Mouse (Mus musculus): ENCODE measurements around the gene Suds3. TPM values are rescaled to one million over a fixed set of nuclear protein-coding genes. Genes with fewer than 3 reads are reported as not detected.

The Suds3 gene
- polyA plus RNA-seq, 1 experiment from 2014 or later: 76.9 TPM

GRCm38 (mm10) chr5:117113330-117113729 is 2.6 kb downstream of the Suds3 start:
- H3K79me2 ChIP-seq (ENCODE audit: inconsistent target): peaks cover 39% of the 10 kb centered on the region
- H3K27ac ChIP-seq: no peak overlapping the region
- peaks cover 38% of the 10 kb centered on the region for H3K36me3 ChIP-seq (ENCODE audit: inconsistent target)
- no peak overlapping the region for H3K4me3 ChIP-seq (ENCODE audit: inconsistent target)
- WGBS (ENCODE audit: missing documents): 94% methylated on average over 7 of the region's 7 CpGs

GRCm38 (mm10) chr5:117111774-117112112 is 4.2 kb downstream of the Suds3 start:
- peaks cover 54% of the 10 kb centered on the region for H3K36me3 ChIP-seq (ENCODE audit: inconsistent target)
- H3K27ac ChIP-seq: no peak overlapping the region
- peaks cover 39% of the 10 kb centered on the region for H3K79me2 ChIP-seq (ENCODE audit: inconsistent target)
- no peak overlapping the region for H3K4me3 ChIP-seq (ENCODE audit: inconsistent target)
- 96% methylated on average over 7 of the region's 7 CpGs for WGBS (ENCODE audit: missing documents)

- WGBS (ENCODE audit: missing documents): 91% methylated on average over 16 of the region's 16 CpGs
- peaks cover 39% of the 10 kb centered on the region for H3K79me2 ChIP-seq (ENCODE audit: inconsistent target)
- H3K27ac ChIP-seq: no peak overlapping the region
- H3K36me3 ChIP-seq (ENCODE audit: inconsistent target): peaks cover 59% of the 10 kb centered on the region
- H3K4me3 ChIP-seq (ENCODE audit: inconsistent target): no peak overlapping the region
These were observed 4.7 kb downstream of the Suds3 start for GRCm38 (mm10) chr5:117111064-117111773.

- H3K27ac ChIP-seq: no peak overlapping the region
- H3K4me3 ChIP-seq (ENCODE audit: inconsistent target): no peak overlapping the region
- 90% methylated on average over 8 of the region's 8 CpGs for WGBS (ENCODE audit: missing documents)
- H3K36me3 ChIP-seq (ENCODE audit: inconsistent target): peaks cover 76% of the 10 kb centered on the region
- H3K79me2 ChIP-seq (ENCODE audit: inconsistent target): peaks cover 29% of the 10 kb centered on the region
These were observed 6.4 kb downstream of the Suds3 start for GRCm38 (mm10) chr5:117109522-117109921.

GRCm38 (mm10) chr5:117108731-117109130 is 7.2 kb downstream of the Suds3 start:
- Histone ChIP-seq H3K4me3 (ENCODE audit: inconsistent target) (no peak overlapping the region), H3K79me2 (ENCODE audit: inconsistent target) (peaks cover 22% of the 10 kb centered on the region), H3K27ac (no peak overlapping the region), H3K36me3 (ENCODE audit: inconsistent target) (peaks cover 84% of the 10 kb centered on the region)
- 97% methylated on average over 13 of the region's 13 CpGs for WGBS (ENCODE audit: missing documents)

- 94% methylated on average over 11 of the region's 13 CpGs for WGBS (ENCODE audit: missing documents)
- Histone ChIP-seq H3K79me2 (ENCODE audit: inconsistent target) (peaks cover 17% of the 10 kb centered on the region; the same call in 1 of the 2 replicates), H3K36me3 (ENCODE audit: inconsistent target) (peaks cover 87% of the 10 kb centered on the region), H3K27ac (no peak overlapping the region), H3K4me3 (ENCODE audit: inconsistent target) (no peak overlapping the region)
These were observed 7.6 kb downstream of the Suds3 start for GRCm38 (mm10) chr5:117108292-117108691.

- peaks cover 89% of the 10 kb centered on the region for H3K36me3 ChIP-seq (ENCODE audit: inconsistent target)
- WGBS (ENCODE audit: missing documents): 94% methylated on average over 8 of the region's 9 CpGs
- H3K27ac ChIP-seq: no peak overlapping the region
- H3K4me3 ChIP-seq (ENCODE audit: inconsistent target): no peak overlapping the region
- H3K79me2 ChIP-seq (ENCODE audit: inconsistent target): no peaks in the 10 kb centered on the region; the same call in 1 of the 2 replicates
These were observed 10.2 kb downstream of the Suds3 start for GRCm38 (mm10) chr5:117105761-117106160.

GRCm38 (mm10) chr5:117104329-117104728 is 11.6 kb downstream of the Suds3 start:
- WGBS (ENCODE audit: missing documents): 97% methylated on average over 11 of the region's 12 CpGs
- no peaks in the 10 kb centered on the region for H3K79me2 ChIP-seq (ENCODE audit: inconsistent target)
- no peak overlapping the region for H3K4me3 ChIP-seq (ENCODE audit: inconsistent target)
- peaks cover 97% of the 10 kb centered on the region for H3K36me3 ChIP-seq (ENCODE audit: inconsistent target)
- H3K27ac ChIP-seq: no peak overlapping the region

GRCm38 (mm10) chr5:117103194-117103929 is 12.6 kb downstream of the Suds3 start:
- no peak overlapping the region for H3K27ac ChIP-seq
- no peak overlapping the region for H3K4me3 ChIP-seq (ENCODE audit: inconsistent target)
- H3K79me2 ChIP-seq (ENCODE audit: inconsistent target): no peaks in the 10 kb centered on the region
- peaks cover 93% of the 10 kb centered on the region for H3K36me3 ChIP-seq (ENCODE audit: inconsistent target)
- 94% methylated on average over 20 of the region's 20 CpGs for WGBS (ENCODE audit: missing documents)

- H3K4me3 ChIP-seq (ENCODE audit: inconsistent target): no peak overlapping the region
- no peaks in the 10 kb centered on the region for H3K79me2 ChIP-seq (ENCODE audit: inconsistent target)
- WGBS (ENCODE audit: missing documents): 93% methylated on average over 11 of the region's 11 CpGs
- H3K36me3 ChIP-seq (ENCODE audit: inconsistent target): peaks cover 79% of the 10 kb centered on the region
- no peak overlapping the region for H3K27ac ChIP-seq
These were observed 16.2 kb downstream of the Suds3 start for GRCm38 (mm10) chr5:117099742-117100141.

GRCm38 (mm10) chr5:117099008-117099407 is 16.9 kb downstream of the Suds3 start:
- WGBS (ENCODE audit: missing documents): 91% methylated on average over 5 of the region's 5 CpGs
- Histone ChIP-seq H3K36me3 (ENCODE audit: inconsistent target) (peaks cover 79% of the 10 kb centered on the region), H3K27ac (no peak overlapping the region), H3K4me3 (ENCODE audit: inconsistent target) (no peak overlapping the region), H3K79me2 (ENCODE audit: inconsistent target) (no peaks in the 10 kb centered on the region)

- Histone ChIP-seq H3K4me3 (ENCODE audit: inconsistent target) (no peak overlapping the region), H3K27ac (no peak overlapping the region), H3K79me2 (ENCODE audit: inconsistent target) (no peaks in the 10 kb centered on the region), H3K36me3 (ENCODE audit: inconsistent target) (peaks cover 81% of the 10 kb centered on the region)
- 40% methylated on average over 3 of the region's 3 CpGs for WGBS (ENCODE audit: missing documents)
These were observed 19.2 kb downstream of the Suds3 start for GRCm38 (mm10) chr5:117096716-117097115.

GRCm38 (mm10) chr5:117094431-117094830 is 21.5 kb downstream of the Suds3 start:
- Histone ChIP-seq H3K36me3 (ENCODE audit: inconsistent target) (peaks cover 65% of the 10 kb centered on the region), H3K79me2 (ENCODE audit: inconsistent target) (no peaks in the 10 kb centered on the region), H3K4me3 (ENCODE audit: inconsistent target) (no peak overlapping the region), H3K27ac (no peak overlapping the region)
- 73% methylated on average over 7 of the region's 7 CpGs for whole genome bisulfite sequencing (ENCODE audit: missing documents)

- Histone ChIP-seq H3K36me3 (ENCODE audit: inconsistent target) (peaks cover 37% of the 10 kb centered on the region), H3K27ac (no peak overlapping the region), H3K79me2 (ENCODE audit: inconsistent target) (no peaks in the 10 kb centered on the region), H3K4me3 (ENCODE audit: inconsistent target) (no peak overlapping the region)
- WGBS (ENCODE audit: missing documents): 52% methylated on average over 5 of the region's 6 CpGs
These were observed 26.1 kb downstream of the Suds3 start for GRCm38 (mm10) chr5:117089786-117090185.

GRCm38 (mm10) chr5:117089147-117089546 is 26.8 kb downstream of the Suds3 start:
- H3K27ac ChIP-seq: no peak overlapping the region
- peaks cover 31% of the 10 kb centered on the region for H3K36me3 ChIP-seq (ENCODE audit: inconsistent target)
- H3K4me3 ChIP-seq (ENCODE audit: inconsistent target): no peak overlapping the region
- H3K79me2 ChIP-seq (ENCODE audit: inconsistent target): no peaks in the 10 kb centered on the region
- 19% methylated on average over 3 of the region's 3 CpGs for WGBS (ENCODE audit: missing documents)

Data from macrophage (primary cell).